Mouse (Mus musculus) neural tube, embryonic 15.5 days (tissue): Measurements from ENCODE around the gene Ugt2b35. TPM values are rescaled to one million over a fixed set of nuclear protein-coding genes. Genes with fewer than 3 reads are reported as not detected.
"Not testable (repeated sequence)": the region's sequence is repeated elsewhere in the genome, so short reads cannot be mapped to it uniquely, and the experiment has no call there.

Experiments used
- ATAC-seq: fragments of 200-750 bp; cut with Nextera tagmentation; 2 replicates; pipeline ENCODE4 v1.8.0; 2017; ENCODE audit warnings: mild to moderate bottlenecking, moderate TSS enrichment, moderate library complexity; ENCODE audit not compliant: low FRiP score
- H3K27ac ChIP-seq: fragments of 300-500 bp; sonication (generic); replicated peaks from 2 replicates; pipeline ENCODE4 v1.5.1; 2015; ENCODE audit warnings: mild to moderate bottlenecking, inconsistent platforms
- H3K27me3 ChIP-seq: fragments of 300-500 bp; sonication (generic); replicated peaks from 2 replicates; pipeline ENCODE4 v1.6.1; 2015; ENCODE audit warnings: inconsistent platforms
- H3K36me3 ChIP-seq: fragments of 300-500 bp; sonication (generic); 2 replicates; pipeline ENCODE4 v1.6.1; 2015; ENCODE audit warnings: inconsistent platforms
- H3K4me1 ChIP-seq: fragments of 300-500 bp; sonication (generic); 2 replicates; pipeline ENCODE4 v1.6.1; 2015; ENCODE audit warnings: inconsistent platforms
- H3K4me2 ChIP-seq: fragments of 300-500 bp; sonication (generic); 2 replicates; pipeline ENCODE4 v1.6.1; 2015; ENCODE audit warnings: inconsistent platforms, mild to moderate bottlenecking, moderate library complexity
- H3K4me3 ChIP-seq: fragments of 300-500 bp; sonication (generic); replicated peaks from 2 replicates; pipeline ENCODE4 v1.5.1; 2015; ENCODE audit warnings: mild to moderate bottlenecking, inconsistent platforms
- H3K9ac ChIP-seq: fragments of 300-500 bp; sonication (generic); replicated peaks from 2 replicates; pipeline ENCODE4 v1.6.1; 2015; ENCODE audit warnings: mild to moderate bottlenecking, inconsistent platforms
- H3K9me3 ChIP-seq: fragments of 300-500 bp; sonication (generic); replicated peaks from 2 replicates; pipeline ENCODE4 v1.6.1; 2016; ENCODE audit warnings: inconsistent platforms
- WGBS: fragments of 180-500 bp; shearing (Covaris S2); methylation state at CpG from one replicate; pipeline ENCODE4 v1.1.7; 2015; ENCODE audit warnings: mixed read lengths; 5-methylcytosine and 5-hydroxymethylcytosine counted together
- polyA plus RNA-seq: library from polyadenylated mRNA; unstranded; fragments of >200 nt; fragmentation: Nextera tagmentation; extraction: Ambion mirVana; gene quantifications from 2 replicates; pipeline ENCODE4 v1.2.1, GENCODE M21; 2015

The Ugt2b35 gene
- polyA plus RNA-seq: 0.06 TPM in 1 of 2 replicates, not detected in the other

GRCm38 (mm10) chr5:87000395-87001073 lies at the start of gene Ugt2b35:
Gene Ugt2b35 (plus strand): TSS chr5:87000860.
- no peaks in the 10 kb centered on the region for H3K36me3 ChIP-seq
- H3K9me3 ChIP-seq: no peaks in the 10 kb centered on the region
- no peak within 1 kb of the TSS for H3K27ac ChIP-seq
- no peak within 1 kb of the TSS for H3K9ac ChIP-seq
- no peaks in the 10 kb centered on the region for H3K4me1 ChIP-seq
- no peaks in the 10 kb centered on the region for H3K27me3 ChIP-seq
- no peak within 1 kb of the TSS for H3K4me3 ChIP-seq
- no peak for ATAC-seq
- 78% methylated on average over 4 of the region's 4 CpGs for WGBS
- H3K4me2 ChIP-seq: no peak within 1 kb of the TSS

DNA sequence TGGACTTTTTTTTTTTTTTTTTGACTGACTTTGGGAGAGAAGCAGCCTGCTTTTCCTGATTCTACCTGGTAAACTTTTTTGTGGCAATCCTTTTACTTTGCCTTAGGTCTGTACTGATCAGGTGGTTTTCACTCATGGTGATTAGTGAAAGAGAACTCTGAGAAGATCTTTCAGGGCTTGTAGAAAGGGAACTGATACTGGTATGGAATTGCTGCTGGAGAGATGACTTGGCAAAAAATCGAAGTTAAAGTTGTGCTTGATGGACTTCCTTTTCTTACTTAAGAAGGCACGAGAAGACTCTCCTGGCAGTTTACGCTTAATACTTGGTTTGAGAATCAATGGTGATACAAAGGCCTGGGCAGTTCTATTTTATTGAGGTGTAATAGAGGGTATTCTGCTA lies 40.2 kb upstream of the Ugt2b35 start:
- ATAC-seq: no peak
- Histone ChIP-seq H3K9ac (no peak overlapping the region), H3K4me2 (no peak overlapping the region), H3K27ac (no peak overlapping the region), H3K36me3 (no peaks in the 10 kb centered on the region), H3K9me3 (no peaks in the 10 kb centered on the region), H3K27me3 (no peaks in the 10 kb centered on the region), H3K4me3 (no peak overlapping the region), H3K4me1 (no peaks in the 10 kb centered on the region)
- 71% methylated on average over 3 of the region's 3 CpGs for WGBS

GRCm38 (mm10) chr5:86961587-86962358 lies 38.9 kb upstream of the Ugt2b35 start:
- no peaks in the 10 kb centered on the region for H3K36me3 ChIP-seq
- no peak for ATAC-seq
- H3K27ac ChIP-seq: no peak overlapping the region
- no peaks in the 10 kb centered on the region for H3K4me1 ChIP-seq
- H3K4me2 ChIP-seq: no peak overlapping the region
- no peaks in the 10 kb centered on the region for H3K9me3 ChIP-seq
- no peak overlapping the region for H3K9ac ChIP-seq
- no peaks in the 10 kb centered on the region for H3K27me3 ChIP-seq
- WGBS: 86% methylated on average over 3 of the region's 3 CpGs
- H3K4me3 ChIP-seq: no peak overlapping the region

- H3K9me3 ChIP-seq, H3K27ac ChIP-seq, H3K27me3 ChIP-seq, H3K9ac ChIP-seq, H3K4me2 ChIP-seq, H3K4me1 ChIP-seq, ATAC-seq, H3K36me3 ChIP-seq, H3K4me3 ChIP-seq: not testable (repeated sequence)
- 16% methylated on average over 1 of the region's 1 CpGs for WGBS
Measured at GRCm38 (mm10) chr5:86962849-86963248, 37.8 kb upstream of the Ugt2b35 start.

- H3K9me3 ChIP-seq, H3K36me3 ChIP-seq, H3K27ac ChIP-seq, H3K9ac ChIP-seq, H3K27me3 ChIP-seq, H3K4me3 ChIP-seq, H3K4me1 ChIP-seq, ATAC-seq, H3K4me2 ChIP-seq: not testable (repeated sequence)
- WGBS: 96% methylated on average over 5 of the region's 5 CpGs
Measured at GRCm38 (mm10) chr5:86967271-86967670, 33.4 kb upstream of the Ugt2b35 start.

DNA sequence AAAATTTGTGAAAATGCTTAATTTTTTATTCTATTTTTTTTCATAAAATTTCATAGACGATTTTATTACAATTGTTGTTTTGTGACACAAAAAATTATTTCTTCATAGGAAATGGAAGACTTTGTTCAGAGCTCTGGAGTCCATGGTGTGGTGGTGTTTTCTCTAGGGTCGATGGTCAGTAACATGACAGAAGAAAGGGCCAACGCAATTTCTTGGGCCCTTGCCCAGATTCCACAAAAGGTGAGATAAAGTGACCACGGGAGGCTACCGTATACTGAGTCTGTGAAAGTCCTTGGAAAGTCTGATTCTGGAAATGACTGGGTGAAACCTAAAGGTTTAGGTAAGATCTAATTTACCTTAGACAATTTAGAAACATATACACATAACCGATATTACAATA lies 4.1 kb downstream of the Ugt2b35 start:
- WGBS: 89% methylated on average over 6 of the region's 6 CpGs
- no peak overlapping the region for H3K4me2 ChIP-seq
- no peaks in the 10 kb centered on the region for H3K9me3 ChIP-seq
- H3K9ac ChIP-seq: no peak overlapping the region
- no peaks in the 10 kb centered on the region for H3K36me3 ChIP-seq
- H3K4me3 ChIP-seq: no peak overlapping the region
- no peak overlapping the region for H3K27ac ChIP-seq
- H3K4me1 ChIP-seq: no peaks in the 10 kb centered on the region
- ATAC-seq: no peak
- no peaks in the 10 kb centered on the region for H3K27me3 ChIP-seq

DNA sequence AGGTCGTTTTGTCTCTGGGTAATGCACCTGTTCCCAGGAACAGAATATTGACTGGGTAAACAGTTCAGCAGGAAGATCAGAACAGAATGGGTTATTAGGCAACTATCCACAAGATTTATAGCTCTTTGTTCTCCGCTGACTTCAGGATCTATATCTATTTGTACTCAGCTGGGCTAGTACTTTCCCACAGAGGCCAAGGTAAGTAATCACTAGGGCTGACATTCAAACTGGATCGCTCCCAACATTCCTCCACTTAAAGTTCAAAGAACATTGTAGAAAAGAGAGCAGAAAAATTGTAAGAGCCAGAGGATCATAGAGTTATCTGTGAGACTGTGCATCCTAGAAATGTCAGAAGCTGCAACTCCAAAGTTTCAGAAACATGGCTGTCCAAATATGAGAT lies 14.8 kb downstream of the Ugt2b35 start:
- Histone ChIP-seq H3K4me2 (no peak overlapping the region), H3K36me3 (no peaks in the 10 kb centered on the region), H3K4me3 (no peak overlapping the region), H3K27ac (no peak overlapping the region), H3K9me3 (no peaks in the 10 kb centered on the region), H3K27me3 (no peaks in the 10 kb centered on the region), H3K9ac (no peak overlapping the region), H3K4me1 (no peaks in the 10 kb centered on the region)
- ATAC-seq: no peak
- 73% methylated on average over 3 of the region's 3 CpGs for WGBS

GRCm38 (mm10) chr5:87027359-87027758 lies 26.7 kb downstream of the Ugt2b35 start:
- Histone ChIP-seq H3K9ac (no peak overlapping the region), H3K27me3 (no peaks in the 10 kb centered on the region), H3K27ac (no peak overlapping the region), H3K9me3 (no peaks in the 10 kb centered on the region), H3K4me3 (no peak overlapping the region), H3K4me2 (no peak overlapping the region), H3K36me3 (no peaks in the 10 kb centered on the region), H3K4me1 (no peaks in the 10 kb centered on the region)
- no peak for ATAC-seq
- WGBS: 75% methylated on average over 3 of the region's 3 CpGs

DNA sequence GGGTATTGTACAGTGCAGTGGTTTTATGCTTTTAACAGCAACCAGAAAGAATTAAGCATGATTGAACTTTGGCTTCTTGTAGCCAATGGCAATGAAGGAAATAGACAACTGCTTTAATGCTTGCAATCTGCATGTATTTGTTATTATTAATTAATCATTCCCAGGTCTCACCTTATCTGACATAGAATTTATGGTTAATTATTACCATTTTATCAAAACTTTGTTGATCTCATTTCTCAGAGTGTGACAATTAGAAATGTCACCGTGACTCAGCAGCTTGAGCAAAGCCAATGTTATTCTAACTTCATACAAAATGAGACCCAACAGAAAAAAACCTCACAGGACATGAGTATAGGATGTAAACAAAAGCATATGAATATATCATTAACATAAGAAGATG lies 30.0 kb downstream of the Ugt2b35 start:
- Histone ChIP-seq H3K4me2 (no peak overlapping the region), H3K9me3 (no peaks in the 10 kb centered on the region), H3K4me1 (no peaks in the 10 kb centered on the region), H3K27me3 (no peaks in the 10 kb centered on the region), H3K27ac (no peak overlapping the region), H3K9ac (no peak overlapping the region), H3K4me3 (no peak overlapping the region), H3K36me3 (no peaks in the 10 kb centered on the region)
- ATAC-seq: no peak
- 92% methylated on average over 1 of the region's 1 CpGs for WGBS

Other genes with a start within 250 kb of the Ugt2b35 start
- 31.5 and 34.1 TPM in 2 replicates for gene Ythdc1, start 196.6 kb upstream of the Ugt2b35 start, polyA plus RNA-seq
- gene Ugt2b34, start 93.9 kb upstream of the Ugt2b35 start, polyA plus RNA-seq: 0.06 and 10.1 TPM in 2 replicates
- not detected in 2 replicates for gene Ugt2b1, start 74.3 kb upstream of the Ugt2b35 start, polyA plus RNA-seq
- 0.20 and 2.4 TPM in 2 replicates for gene Ugt2b36, start 91.7 kb downstream of the Ugt2b35 start, polyA plus RNA-seq
- gene Ugt2b5, start 139.5 kb downstream of the Ugt2b35 start, polyA plus RNA-seq: 4.0 TPM in 1 of 2 replicates, not detected in the other